Comparison of ENCODE assay signal across 8 mouse cellular contexts in the genomic region with DNA sequence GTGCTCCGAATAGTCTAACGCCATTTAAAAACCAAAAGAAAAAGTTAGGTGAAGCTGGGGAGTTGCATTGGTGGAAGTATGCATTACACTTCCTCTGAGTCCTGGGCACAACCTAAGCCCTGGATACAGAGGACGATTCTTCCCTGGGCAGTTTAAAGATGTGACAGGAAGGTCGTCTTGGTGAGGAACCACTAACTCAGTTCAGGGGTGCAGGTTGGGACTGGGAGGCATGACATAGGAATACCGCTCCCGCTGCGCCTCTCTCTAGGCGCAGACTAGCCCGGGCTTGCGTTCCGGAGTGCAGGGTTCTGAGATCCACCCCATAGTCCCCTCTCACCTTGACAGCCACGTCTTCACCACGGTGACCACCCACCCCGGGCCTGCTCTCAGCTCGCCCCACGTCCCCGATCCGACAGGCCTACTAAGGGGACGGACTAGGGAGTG. TPM values are rescaled to one million over a fixed set of nuclear protein-coding genes. Genes with fewer than 3 reads are reported as not detected.
A peak's percentile ranks its signal among the peaks of the same experiment; 100 is the strongest.
DNase-seq lines count a peak whose midpoint lies in the region; ATAC-seq and TF ChIP-seq lines count a peak whose summit lies in the region.

No protein-coding gene starts in this region.

- peak overlapping the region; percentile 81 for H3K4me2 ChIP-seq in kidney, embryonic 15.5 days
- peak overlapping the region; percentile 90 for H3K4me2 ChIP-seq in forebrain, postnatal 0 days (ENCODE audit: low read depth)
- peak overlapping the region; percentile 94 for H3K4me2 ChIP-seq in liver, embryonic 16.5 days (ENCODE audit: low read depth, low read length)

- no peaks in the 10 kb centered on the region for H3K9me3 ChIP-seq in kidney, embryonic 15.5 days (replicated peaks)
- H3K9me3 ChIP-seq in forebrain, postnatal 0 days (ENCODE audit: low read length), result no peaks in the 10 kb centered on the region
- no peaks in the 10 kb centered on the region for H3K9me3 ChIP-seq in liver, embryonic 16.5 days (replicated peaks; ENCODE audit: control insufficient read depth, low read length)

- no peak for DNase-seq in kidney, postnatal 36 days
- peak; percentile 57 for DNase-seq in R1 (ENCODE audit: low read depth, low spot score)
- DNase-seq in forebrain, postnatal 0 days, result peak; percentile 40
- DNase-seq in adrenal gland, adult 8-10 months, result no peak
- DNase-seq in ovary, postnatal 10 days (ENCODE audit: low spot score), result no peak
- DNase-seq in left cerebral cortex, adult 8-10 months (ENCODE audit: low spot score in 2 of 2), result no peak

- H3K27ac ChIP-seq in kidney, embryonic 15.5 days, result peak overlapping the region; percentile 67
- 0 out of 2 replicates have a peak overlapping the region, but pooled peaks have one; percentile 40 for H3K27ac ChIP-seq in forebrain, postnatal 0 days (ENCODE audit: low read depth, low read length)
- H3K27ac ChIP-seq in liver, embryonic 16.5 days (ENCODE audit: low read length), result peak overlapping the region; percentile 75; the same call in 1 of the 2 replicates

- peaks cover 13% of the 10 kb centered on the region for H3K4me1 ChIP-seq in kidney, embryonic 15.5 days
- H3K4me1 ChIP-seq in forebrain, postnatal 0 days (ENCODE audit: insufficient read depth), result peaks cover 4% of the 10 kb centered on the region; the same call in 1 of the 2 replicates
- peaks cover 7% of the 10 kb centered on the region for H3K4me1 ChIP-seq in liver, embryonic 16.5 days (ENCODE audit: control insufficient read depth, low read depth, low read length)

- no peak for TF ChIP-seq CTCF in forebrain, postnatal 0 days (IDR thresholded peaks at IDR 0.05; ENCODE audit: low read depth)

- H3K4me3 ChIP-seq in kidney, embryonic 15.5 days (replicated peaks), result peak overlapping the region; percentile 79
- peak overlapping the region; percentile 89 for H3K4me3 ChIP-seq in forebrain, postnatal 0 days (ENCODE audit: low read depth, low read length)
- peak overlapping the region; percentile 93 for H3K4me3 ChIP-seq in liver, embryonic 16.5 days (ENCODE audit: low read depth, low read length)

- 3% methylated on average over 19 of the region's 19 CpGs for WGBS in kidney, embryonic 15.5 days
- WGBS in forebrain, postnatal 0 days, result 2% methylated on average over 19 of the region's 19 CpGs
- WGBS in liver, embryonic 16.5 days (ENCODE audit: insufficient replicate concordance), result 2% methylated on average over 19 of the region's 19 CpGs

- no peaks in the 10 kb centered on the region for H3K27me3 ChIP-seq in kidney, embryonic 15.5 days
- no peaks in the 10 kb centered on the region for H3K27me3 ChIP-seq in forebrain, postnatal 0 days (ENCODE audit: insufficient read depth, low read length)
- H3K27me3 ChIP-seq in liver, embryonic 16.5 days (ENCODE audit: control insufficient read depth, insufficient read depth, low read depth, low read length), result no peaks in the 10 kb centered on the region

- peaks cover 21% of the 10 kb centered on the region for H3K36me3 ChIP-seq in kidney, embryonic 15.5 days
- H3K36me3 ChIP-seq in forebrain, postnatal 0 days (ENCODE audit: insufficient read depth), result peaks cover 3% of the 10 kb centered on the region; the same call in 1 of the 2 replicates
- H3K36me3 ChIP-seq in liver, embryonic 16.5 days (ENCODE audit: control insufficient read depth, insufficient read depth), result 0 out of 2 replicates have a peak, but pooled peaks cover 3% of the 10 kb centered on the region

- peak; percentile 85 for ATAC-seq in kidney, embryonic 15.5 days (replicated peaks; ENCODE audit: low FRiP score)
- ATAC-seq in forebrain, postnatal 0 days, result peak; percentile 64
- peak; percentile 58 for ATAC-seq in liver, embryonic 16.5 days (ENCODE audit: low read depth)

- peak overlapping the region; percentile 75 for H3K9ac ChIP-seq in kidney, embryonic 15.5 days
- peak overlapping the region; percentile 85 for H3K9ac ChIP-seq in forebrain, postnatal 0 days
- H3K9ac ChIP-seq in liver, embryonic 16.5 days (ENCODE audit: low read depth, low read length), result peak overlapping the region; percentile 93

RNA-seq across cellular contexts. Expression of a gene that starts 0.4 kb away (rescaled TPM):
- polyA plus RNA-seq in kidney, embryonic 15.5 days (2015; fragmentation: Nextera tagmentation; extraction: Ambion mirVana), result 37.9 and 42.6 TPM in 2 replicates
- total RNA-seq in forebrain, postnatal 0 days (2014; rRNA removed), result 52.0 and 54.2 TPM in 2 replicates
- 25.9 and 28.6 TPM in 2 replicates for polyA plus RNA-seq in forebrain, postnatal 0 days (2015; fragmentation: Nextera tagmentation; extraction: Ambion mirVana)
- 16.9 and 17.7 TPM in 2 replicates for polyA plus RNA-seq in liver, embryonic 16.5 days (2015; fragmentation: Nextera tagmentation; extraction: Ambion mirVana)
- 10 to 100 TPM; 65.4 to 88.5 (median 78.1) TPM for total RNA-seq in adrenal gland, adult 8-10 months (2022)
- total RNA-seq in left cerebral cortex, adult 8-10 months (2022), result 10 to 100 TPM; 61.2 to 67.9 (median 66.6) TPM

RNA-seq across cellular contexts. Expression of a gene that starts 21.2 kb away (rescaled TPM):
- 165 and 178 TPM in 2 replicates for polyA plus RNA-seq in kidney, embryonic 15.5 days (2015; fragmentation: Nextera tagmentation; extraction: Ambion mirVana)
- 29.0 and 29.5 TPM in 2 replicates for total RNA-seq in forebrain, postnatal 0 days (2014; rRNA removed)
- 50.5 and 56.3 TPM in 2 replicates for polyA plus RNA-seq in forebrain, postnatal 0 days (2015; fragmentation: Nextera tagmentation; extraction: Ambion mirVana)
- 63.3 and 68.0 TPM in 2 replicates for polyA plus RNA-seq in liver, embryonic 16.5 days (2015; fragmentation: Nextera tagmentation; extraction: Ambion mirVana)
- 10 to 100 TPM; 26.4 to 31.4 (median 29.8) TPM for total RNA-seq in adrenal gland, adult 8-10 months (2022)
- total RNA-seq in left cerebral cortex, adult 8-10 months (2022), result 10 to 100 TPM; 15.9 to 22.0 (median 18.8) TPM

RNA-seq across cellular contexts. Expression of a gene that starts 21.5 kb away (rescaled TPM):
- 48.2 and 48.4 TPM in 2 replicates for polyA plus RNA-seq in kidney, embryonic 15.5 days (2015; fragmentation: Nextera tagmentation; extraction: Ambion mirVana)
- total RNA-seq in forebrain, postnatal 0 days (2014; rRNA removed), result 3.0 and 6.4 TPM in 2 replicates
- polyA plus RNA-seq in forebrain, postnatal 0 days (2015; fragmentation: Nextera tagmentation; extraction: Ambion mirVana), result 4.3 and 4.6 TPM in 2 replicates
- polyA plus RNA-seq in liver, embryonic 16.5 days (2015; fragmentation: Nextera tagmentation; extraction: Ambion mirVana), result 45.2 and 53.3 TPM in 2 replicates
- 1 to 10 TPM in 1 of 4 experiments, under 1 TPM in 3; 0.51 to 1.0 (median 0.60) TPM for total RNA-seq in adrenal gland, adult 8-10 months (2022)
- under 1 TPM; 0.32 to 0.49 (median 0.42) TPM for total RNA-seq in left cerebral cortex, adult 8-10 months (2022)

RNA-seq across cellular contexts. Expression of a gene that starts 59.7 kb away (rescaled TPM):
- polyA plus RNA-seq in kidney, embryonic 15.5 days (2015; fragmentation: Nextera tagmentation; extraction: Ambion mirVana), result 106 and 109 TPM in 2 replicates
- total RNA-seq in forebrain, postnatal 0 days (2014; rRNA removed), result 59.6 and 71.1 TPM in 2 replicates
- polyA plus RNA-seq in forebrain, postnatal 0 days (2015; fragmentation: Nextera tagmentation; extraction: Ambion mirVana), result 61.6 and 70.4 TPM in 2 replicates
- 49.4 and 53.1 TPM in 2 replicates for polyA plus RNA-seq in liver, embryonic 16.5 days (2015; fragmentation: Nextera tagmentation; extraction: Ambion mirVana)
- 100 to 1,000 TPM in 1 of 4 experiments, 10 to 100 TPM in 3; 86.3 to 102 (median 93.8) TPM for total RNA-seq in adrenal gland, adult 8-10 months (2022)
- total RNA-seq in left cerebral cortex, adult 8-10 months (2022), result 100 to 1,000 TPM; 149 to 173 (median 160) TPM

Comparison
In these comparisons a context has a peak if more than half of its experiments do, and no peak if none do; other contexts are left out.
1. DNase-seq: peak in R1 (single experiment) and forebrain, postnatal 0 days (single experiment); none in kidney, postnatal 36 days (0 of 2), adrenal gland, adult 8-10 months (single experiment), ovary, postnatal 10 days (single experiment) and left cerebral cortex, adult 8-10 months (0 of 2).
2. Peak in every context shown above with its lines, with median percentiles within 50 percentile points of each other: ATAC-seq, H3K27ac ChIP-seq, H3K4me2 ChIP-seq, H3K4me3 ChIP-seq and H3K9ac ChIP-seq.